In genomic region chr4:141603921-141604320, GRCm38 (mm10) we compare ENCODE assay signal across 20 mouse cellular contexts. TPM values are rescaled to one million over a fixed set of nuclear protein-coding genes. Genes with fewer than 3 reads are reported as not detected.
DNase-seq lines count a peak whose midpoint lies in the region; ATAC-seq lines count a peak whose summit lies in the region.
"Had no signal": no experiment of that assay in that cellular context is flagged by ENCODE, and none has a peak within 500 bp of the region (broad histone marks: within the 10 kb centered on the region; RNA-seq: fewer than 3 reads in every experiment).

No protein-coding gene starts in this region.

- H3K4me3 ChIP-seq in heart, embryonic 13.5 days: no peak overlapping the region
- no peak overlapping the region for H3K4me3 ChIP-seq in limb, embryonic 13.5 days
- no peak overlapping the region for H3K4me3 ChIP-seq in limb, embryonic 10.5 days
- H3K4me3 ChIP-seq in embryonic facial prominence, embryonic 10.5 days: no peak overlapping the region
- no peak overlapping the region; the same call in 1 of the 2 replicates for H3K4me3 ChIP-seq in macrophage (ENCODE audit: inconsistent target)
- H3K4me3 ChIP-seq: embryonic facial prominence, embryonic 12.5 days; forebrain, embryonic 13.5 days; liver, embryonic 13.5 days had no signal

- ATAC-seq in heart, embryonic 13.5 days (ENCODE audit: extremely low read depth, insufficient number of reproducible peaks, low FRiP score, low TSS enrichment): no peak
- no peak for ATAC-seq in limb, embryonic 13.5 days (ENCODE audit: low FRiP score, low read depth)
- ATAC-seq: forebrain, embryonic 13.5 days had no signal

- no peak for DNase-seq in heart, postnatal 10 days
- DNase-seq in limb, embryonic 10.5 days (ENCODE audit: low spot score): no peak
- DNase-seq in embryonic facial prominence, embryonic 10.5 days (ENCODE audit: low spot score): no peak
- DNase-seq in left cerebral cortex, adult 8-10 months (ENCODE audit: low spot score in 2 of 2): no peak
- no peak for DNase-seq in natural killer cell, adult 2 months (ENCODE audit: low spot score in 2 of 2)
- DNase-seq: B cell, adult 2 months; cerebellum, adult 11-12 months; cerebellum, postnatal 36 days; left cerebral cortex, postnatal 4 days; liver, embryonic 13.5 days; midbrain, embryonic 14.5 days had no signal

- WGBS in heart, embryonic 13.5 days: 65% methylated on average over 4 of the region's 4 CpGs
- 61% methylated on average over 4 of the region's 4 CpGs for WGBS in limb, embryonic 13.5 days
- WGBS in limb, embryonic 10.5 days: 71% methylated on average over 4 of the region's 4 CpGs
- WGBS in embryonic facial prominence, embryonic 10.5 days: 70% methylated on average over 4 of the region's 4 CpGs
- 88% methylated on average over 4 of the region's 4 CpGs for WGBS in macrophage (ENCODE audit: missing documents)

- peak overlapping the region; percentile 34; the same call in 1 of the 2 replicates for H3K9ac ChIP-seq in heart, embryonic 13.5 days
- no peak overlapping the region for H3K9ac ChIP-seq in limb, embryonic 13.5 days
- H3K9ac ChIP-seq: embryonic facial prominence, embryonic 12.5 days; forebrain, embryonic 13.5 days; liver, embryonic 13.5 days had no signal

- H3K4me1 ChIP-seq in heart, embryonic 13.5 days: peaks cover 59% of the 10 kb centered on the region
- peaks cover 20% of the 10 kb centered on the region for H3K4me1 ChIP-seq in limb, embryonic 13.5 days
- peaks cover 33% of the 10 kb centered on the region for H3K4me1 ChIP-seq in limb, embryonic 10.5 days
- H3K4me1 ChIP-seq in embryonic facial prominence, embryonic 10.5 days: peaks cover 41% of the 10 kb centered on the region

- no peak overlapping the region for H3K4me2 ChIP-seq in heart, embryonic 13.5 days
- H3K4me2 ChIP-seq in limb, embryonic 13.5 days (replicated peaks): no peak overlapping the region
- H3K4me2 ChIP-seq: embryonic facial prominence, embryonic 12.5 days; forebrain, embryonic 13.5 days; liver, embryonic 13.5 days had no signal

- intact Hi-C loops in heart, postnatal 10 days (cut with DNase I): no loop called here

- H3K27me3 ChIP-seq in heart, embryonic 13.5 days (replicated peaks): no peaks in the 10 kb centered on the region
- no peaks in the 10 kb centered on the region for H3K27me3 ChIP-seq in limb, embryonic 13.5 days
- H3K27me3 ChIP-seq in limb, embryonic 10.5 days (ENCODE audit: low read depth, poor library complexity, severe bottlenecking): no peaks in the 10 kb centered on the region
- H3K27me3 ChIP-seq in embryonic facial prominence, embryonic 10.5 days (replicated peaks; ENCODE audit: low read depth, poor library complexity, severe bottlenecking): peaks cover 28% of the 10 kb centered on the region
- H3K27me3 ChIP-seq: embryonic facial prominence, embryonic 12.5 days had no signal

- H3K9me3 ChIP-seq in heart, embryonic 13.5 days: peaks cover 7% of the 10 kb centered on the region; the same call in 1 of the 2 replicates
- 0 out of 2 replicates have a peak, but pooled peaks cover 6% of the 10 kb centered on the region for H3K9me3 ChIP-seq in limb, embryonic 13.5 days
- H3K9me3 ChIP-seq in limb, embryonic 10.5 days (replicated peaks): no peaks in the 10 kb centered on the region
- H3K9me3 ChIP-seq in embryonic facial prominence, embryonic 10.5 days: no peaks in the 10 kb centered on the region
- H3K9me3 ChIP-seq: embryonic facial prominence, embryonic 12.5 days; forebrain, embryonic 13.5 days; liver, embryonic 13.5 days had no signal

- no peaks in the 10 kb centered on the region for H3K36me3 ChIP-seq in heart, embryonic 13.5 days
- no peaks in the 10 kb centered on the region for H3K36me3 ChIP-seq in limb, embryonic 13.5 days
- no peaks in the 10 kb centered on the region for H3K36me3 ChIP-seq in limb, embryonic 10.5 days
- H3K36me3 ChIP-seq in embryonic facial prominence, embryonic 10.5 days (replicated peaks): no peaks in the 10 kb centered on the region
- H3K36me3 ChIP-seq in macrophage (ENCODE audit: inconsistent target): peaks cover 18% of the 10 kb centered on the region; the same call in 1 of the 2 replicates
- H3K36me3 ChIP-seq: embryonic facial prominence, embryonic 12.5 days; liver, embryonic 13.5 days had no signal

- H3K27ac ChIP-seq in heart, embryonic 13.5 days (replicated peaks): peak overlapping the region; percentile 75
- H3K27ac ChIP-seq in limb, embryonic 13.5 days: 0 out of 2 replicates have a peak overlapping the region, but pooled peaks have one; percentile 22
- no peak overlapping the region for H3K27ac ChIP-seq in limb, embryonic 10.5 days
- H3K27ac ChIP-seq in embryonic facial prominence, embryonic 10.5 days (replicated peaks): peak overlapping the region; percentile 48; the same call in 1 of the 2 replicates
- peak overlapping the region; percentile 99 for H3K27ac ChIP-seq in macrophage
- H3K27ac ChIP-seq: forebrain, embryonic 13.5 days; liver, embryonic 13.5 days had no signal

- peaks cover 67% of the 10 kb centered on the region for H3K79me2 ChIP-seq in macrophage (ENCODE audit: inconsistent target)

RNA-seq across cellular contexts. Expression of gene Fblim1, which starts 2.0 kb away (rescaled TPM):
- 55.3 and 55.9 TPM in 2 replicates for polyA plus RNA-seq in heart, embryonic 13.5 days (2015; fragmentation: Nextera tagmentation; extraction: Ambion mirVana)
- total RNA-seq in heart, postnatal 10 days (2021): 100 to 1,000 TPM; 241 to 248 TPM
- 62.4 and 67.7 TPM in 2 replicates for polyA plus RNA-seq in limb, embryonic 13.5 days (2015; fragmentation: Nextera tagmentation; extraction: Ambion mirVana)
- 58.6 and 77.7 TPM in 2 replicates for polyA plus RNA-seq in limb, embryonic 10.5 days (2016; fragmentation: Nextera tagmentation; extraction: Ambion mirVana)
- 56.3 and 68.1 TPM in 2 replicates for polyA plus RNA-seq in embryonic facial prominence, embryonic 10.5 days (2016; fragmentation: Nextera tagmentation; extraction: Ambion mirVana)
- 100 to 1,000 TPM in 9 of 26 experiments, 10 to 100 TPM in 16, 1 to 10 TPM in 1; 9.8 to 227 (median 60.4) TPM for total RNA-seq in macrophage (2018; cell fraction: chromatin; rRNA removed)
- total RNA-seq in macrophage (2018; cell fraction: cytosol; rRNA removed): 100 to 1,000 TPM in 25 of 26 experiments, 10 to 100 TPM in 1; 90.3 to 218 (median 142) TPM
- 100 to 1,000 TPM in 10 of 26 experiments, 10 to 100 TPM in 16; 20.4 to 193 (median 83.3) TPM for total RNA-seq in macrophage (2018; cell fraction: nucleus; rRNA removed)
- polyA plus RNA-seq in macrophage (2018): 107 to 177 TPM (median 134 TPM) in 3 replicates
- total RNA-seq in left cerebral cortex, adult 8-10 months (2022): 1 to 10 TPM; 1.3 to 3.0 (median 2.1) TPM
- total RNA-seq: megakaryocyte progenitor cell, adult 5-6 weeks had no signal

RNA-seq across cellular contexts. Expression of gene Tmem82, which starts 14.5 kb away (rescaled TPM):
- polyA plus RNA-seq in heart, embryonic 13.5 days (2015; fragmentation: Nextera tagmentation; extraction: Ambion mirVana): 0.44 and 0.62 TPM in 2 replicates
- 10 to 100 TPM; 11.2 to 15.6 TPM for total RNA-seq in heart, postnatal 10 days (2021)
- 0.38 and 0.66 TPM in 2 replicates for polyA plus RNA-seq in limb, embryonic 13.5 days (2015; fragmentation: Nextera tagmentation; extraction: Ambion mirVana)
- 1.1 and 1.6 TPM in 2 replicates for polyA plus RNA-seq in limb, embryonic 10.5 days (2016; fragmentation: Nextera tagmentation; extraction: Ambion mirVana)
- polyA plus RNA-seq in embryonic facial prominence, embryonic 10.5 days (2016; fragmentation: Nextera tagmentation; extraction: Ambion mirVana): 1.5 and 2.1 TPM in 2 replicates
- 10 to 100 TPM in 9 of 26 experiments, 1 to 10 TPM in 17; 1.6 to 19.7 (median 6.3) TPM for total RNA-seq in macrophage (2018; cell fraction: chromatin; rRNA removed)
- 1 to 10 TPM; 1.1 to 4.7 (median 1.9) TPM for total RNA-seq in macrophage (2018; cell fraction: cytosol; rRNA removed)
- 10 to 100 TPM in 10 of 26 experiments, 1 to 10 TPM in 16; 1.8 to 21.2 (median 6.3) TPM for total RNA-seq in macrophage (2018; cell fraction: nucleus; rRNA removed)
- polyA plus RNA-seq in macrophage (2018): 1.3 to 4.5 TPM (median 2.7 TPM) in 3 replicates
- total RNA-seq in left cerebral cortex, adult 8-10 months (2022): 1 to 10 TPM in 1 of 4 experiments, under 1 TPM in 3; 0.43 to 1.1 (median 0.51) TPM

RNA-seq across cellular contexts. Expression of gene Slc25a34, which starts 19.7 kb away (rescaled TPM):
- polyA plus RNA-seq in heart, embryonic 13.5 days (2015; fragmentation: Nextera tagmentation; extraction: Ambion mirVana): 0.37 and 0.49 TPM in 2 replicates
- total RNA-seq in heart, postnatal 10 days (2021): 10 to 100 TPM; 81.1 to 84.5 TPM
- not detected in 2 replicates for polyA plus RNA-seq in limb, embryonic 13.5 days (2015; fragmentation: Nextera tagmentation; extraction: Ambion mirVana)
- 0.05 TPM in 1 of 2 replicates, not detected in the other for polyA plus RNA-seq in limb, embryonic 10.5 days (2016; fragmentation: Nextera tagmentation; extraction: Ambion mirVana)
- 0.09 TPM in 1 of 2 replicates, not detected in the other for polyA plus RNA-seq in embryonic facial prominence, embryonic 10.5 days (2016; fragmentation: Nextera tagmentation; extraction: Ambion mirVana)
- total RNA-seq in macrophage (2018; cell fraction: chromatin; rRNA removed): 1 to 10 TPM in 12 of 26 experiments, under 1 TPM in 10, not detected in 4; 0.26 to 3.6 (median 1.0) TPM
- total RNA-seq in macrophage (2018; cell fraction: cytosol; rRNA removed): under 1 TPM in 9 of 26 experiments, not detected in 17; 0.05 to 0.18 (median 0.07) TPM
- 1 to 10 TPM in 8 of 26 experiments, under 1 TPM in 17, not detected in 1; 0.17 to 3.0 (median 0.60) TPM for total RNA-seq in macrophage (2018; cell fraction: nucleus; rRNA removed)
- polyA plus RNA-seq in macrophage (2018): 0.09 to 0.17 TPM in 2 of 3 replicates, not detected in the other
- 1 to 10 TPM; 3.7 to 4.8 (median 4.2) TPM for total RNA-seq in left cerebral cortex, adult 8-10 months (2022)
- total RNA-seq: granulocyte monocyte progenitor cell, adult 5-6 weeks; megakaryocyte progenitor cell, adult 5-6 weeks had no signal
- polyA plus RNA-seq: embryonic facial prominence, embryonic 12.5 days; hindbrain, embryonic 11.5 days; thymus, postnatal 0 days had no signal
